Mouse (Mus musculus): ENCODE measurements at regions not wholly inside any gene's neighbourhood (a gene's known extent, or its start where the extent isn't known, plus 50 kb on each side); places are given as distances from the start of the nearest gene placed in this dataset.

DNA sequence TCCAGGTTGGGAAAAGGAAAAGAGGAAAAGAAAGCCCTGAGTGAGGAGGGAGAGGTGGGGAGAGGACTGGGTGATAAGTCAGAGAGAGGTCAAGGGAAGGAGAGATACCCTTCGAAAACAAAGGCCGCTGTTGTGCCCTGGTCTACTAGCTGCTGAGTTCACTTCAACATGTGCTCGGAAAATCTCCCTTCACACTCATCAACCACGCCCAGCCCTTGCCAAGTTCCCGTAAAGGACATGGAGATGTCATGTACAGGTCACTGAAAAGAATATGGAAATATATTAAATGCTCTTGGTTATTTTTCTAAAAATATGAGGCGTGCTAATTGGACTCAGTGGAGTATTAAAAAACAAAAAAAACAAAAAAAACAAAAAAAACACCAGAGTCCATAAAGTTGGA is 359.5 kb upstream of the Actbl2 start:
- no peak for DNase-seq (ENCODE audit: low read depth, low spot score)

DNA sequence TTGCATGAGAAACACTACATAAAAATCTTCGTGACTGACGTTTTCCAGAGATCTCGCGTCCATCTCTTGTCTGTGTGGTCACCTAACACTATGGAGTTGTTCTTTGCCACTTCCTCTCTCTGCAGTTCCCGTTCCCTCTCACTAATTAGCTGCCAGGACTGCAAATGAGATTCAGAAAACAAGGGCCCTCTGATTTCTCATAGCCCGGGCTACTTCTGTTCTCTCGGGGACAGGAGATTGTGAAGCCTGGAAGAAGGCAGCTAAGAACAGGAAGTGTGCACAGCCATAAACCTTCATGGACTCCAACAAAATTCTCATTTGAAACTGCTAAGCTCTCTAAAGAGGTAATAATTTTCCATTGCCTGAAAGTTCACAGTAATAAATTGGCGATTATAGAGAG is 358.9 kb upstream of the Actbl2 start:
- DNase-seq (ENCODE audit: low read depth, low spot score) = no peak

DNA sequence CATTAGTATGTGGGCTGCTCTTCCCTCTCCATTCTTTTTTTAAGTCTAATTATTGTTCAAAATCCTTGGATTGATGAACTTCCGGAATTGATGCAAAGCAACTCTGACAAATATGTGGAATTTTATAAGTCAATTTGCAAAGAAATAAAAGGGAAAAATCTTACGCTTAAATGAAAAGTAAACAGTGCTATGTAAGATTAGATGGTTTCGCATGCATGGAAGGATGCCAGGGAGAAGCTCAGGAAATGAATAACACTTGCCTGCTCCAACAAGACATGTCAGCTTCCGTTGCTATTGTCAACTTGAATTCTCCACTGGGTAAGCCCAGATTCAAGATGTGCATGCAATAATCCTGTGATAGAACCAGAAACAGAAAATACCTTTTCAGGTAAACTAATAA is 357.2 kb upstream of the Actbl2 start:
- peak; percentile 67 for DNase-seq (ENCODE audit: low read depth, low spot score)

DNA sequence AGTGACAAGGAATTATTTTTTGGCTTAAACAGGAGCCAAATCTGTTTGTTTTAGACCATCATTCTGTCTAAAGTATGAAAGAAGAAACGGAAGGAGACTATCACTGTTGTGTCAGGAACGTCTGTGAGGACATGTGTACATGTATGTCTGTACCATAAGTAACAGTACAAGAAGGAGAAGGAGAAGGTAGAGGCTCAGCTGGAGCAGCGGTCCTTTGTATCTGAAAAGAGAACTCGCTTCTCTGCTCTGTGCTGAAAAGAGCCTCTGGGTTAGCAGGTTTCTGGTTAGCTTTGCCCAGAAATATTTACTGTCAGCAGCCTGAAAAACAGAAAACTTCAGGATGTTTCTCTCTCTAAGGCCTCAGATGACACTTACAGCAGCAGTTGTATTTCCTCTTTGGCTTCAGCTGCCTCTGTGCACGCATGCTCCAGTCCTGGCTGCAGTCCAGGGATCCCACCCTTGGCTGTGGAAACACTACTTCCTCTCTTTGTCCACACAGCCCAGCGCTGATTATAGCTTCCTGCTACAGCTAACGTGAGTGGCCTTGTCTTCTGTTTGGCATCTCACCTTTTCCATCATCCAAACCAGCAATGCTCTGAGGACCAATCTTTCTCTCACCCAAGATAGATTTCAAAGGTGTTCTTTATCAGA is 351.7 kb upstream of the Actbl2 start:
- DNase-seq (ENCODE audit: low read depth, low spot score) = no peak

DNA sequence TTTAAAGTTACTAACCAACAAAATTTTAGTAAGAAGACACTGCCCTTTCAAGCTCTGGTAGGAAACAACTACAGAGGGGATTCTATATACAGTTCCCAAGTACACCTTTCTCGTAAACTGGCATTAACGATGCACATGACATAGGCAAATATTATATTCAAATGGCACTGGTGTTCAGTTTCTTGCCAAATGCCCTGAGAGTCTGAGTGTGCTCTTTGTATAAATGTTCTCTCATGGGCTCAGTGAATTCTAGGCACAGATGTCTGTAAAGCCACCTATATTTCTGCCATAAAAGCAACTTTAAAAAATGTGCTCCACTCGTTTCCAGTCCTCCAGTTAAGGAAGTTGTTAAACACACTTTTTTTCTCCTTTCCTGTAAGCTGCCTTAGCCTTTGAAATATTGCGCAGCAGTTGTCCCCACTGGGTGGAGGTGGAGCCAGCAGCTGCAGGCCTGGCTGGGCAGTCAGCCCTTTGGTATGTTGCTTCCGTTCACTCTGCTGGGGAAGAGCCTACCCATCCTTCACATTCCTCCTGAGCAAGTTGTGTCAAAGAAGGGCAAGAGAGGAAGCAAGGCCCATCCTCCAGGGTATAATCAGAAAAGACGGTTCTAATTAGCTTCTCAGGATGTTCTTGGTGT is 347.4 kb upstream of the Actbl2 start:
- peak; percentile 85 for DNase-seq (ENCODE audit: low read depth, low spot score)

DNA sequence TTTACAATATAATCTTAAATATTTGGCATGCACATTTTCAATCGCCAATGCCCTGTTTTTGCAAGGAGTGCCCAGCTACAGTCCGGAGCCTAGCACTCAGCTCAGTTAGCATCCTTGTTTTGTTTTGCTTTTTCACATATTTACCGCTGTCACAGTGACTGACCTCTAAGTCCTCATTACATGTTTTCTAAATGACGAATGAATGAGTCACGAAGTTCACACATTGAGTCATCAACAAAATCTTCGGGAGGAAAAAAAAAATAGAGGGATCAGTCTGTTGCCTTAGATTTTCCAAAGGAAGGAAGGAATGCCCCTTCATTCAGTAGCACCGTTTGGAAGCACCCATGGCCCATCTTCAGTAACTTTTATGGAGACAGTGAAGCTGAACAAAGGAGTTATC is 342.9 kb upstream of the Actbl2 start:
- DNase-seq (ENCODE audit: low read depth, low spot score) = peak; percentile 89

DNA sequence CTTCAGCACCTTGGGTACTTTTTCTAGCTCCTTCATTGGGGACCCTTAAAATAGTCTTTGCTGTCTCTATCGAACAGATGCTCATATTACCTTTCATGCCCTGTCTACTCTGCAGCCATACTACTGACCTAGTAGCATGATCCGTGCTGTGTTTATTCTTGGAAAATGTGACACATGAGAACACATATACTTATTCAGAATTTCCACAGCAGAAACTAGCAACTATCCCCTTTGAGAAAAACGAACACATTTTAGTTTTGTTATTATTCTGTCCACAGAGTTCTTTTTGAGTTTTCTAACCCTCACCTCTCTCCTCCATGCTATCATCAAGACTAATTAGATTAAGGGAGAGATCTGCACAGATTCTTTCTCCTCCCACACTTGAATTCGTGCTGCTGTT is 341.6 kb upstream of the Actbl2 start:
- DNase-seq (ENCODE audit: low read depth, low spot score) = no peak

DNA sequence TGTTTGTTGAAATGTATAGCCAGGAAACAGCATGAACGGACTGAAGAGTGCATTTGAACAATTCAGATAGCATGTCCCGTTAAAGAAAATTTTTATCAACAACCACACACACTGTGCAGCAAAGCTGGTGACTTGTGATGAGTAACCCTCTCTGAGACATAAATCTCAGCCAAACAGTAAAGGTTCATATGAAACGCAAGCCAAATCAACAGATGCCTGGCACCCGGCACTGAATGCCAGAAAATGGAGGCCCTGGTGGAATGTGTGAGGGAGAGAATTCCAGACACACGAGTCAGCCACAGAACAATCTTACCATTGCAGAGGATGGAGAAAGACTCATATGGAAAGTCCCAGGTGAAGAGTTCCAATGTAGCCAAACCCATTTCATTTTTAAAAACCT is 341.1 kb upstream of the Actbl2 start:
- DNase-seq (ENCODE audit: low read depth, low spot score) = peak; percentile 97

DNA sequence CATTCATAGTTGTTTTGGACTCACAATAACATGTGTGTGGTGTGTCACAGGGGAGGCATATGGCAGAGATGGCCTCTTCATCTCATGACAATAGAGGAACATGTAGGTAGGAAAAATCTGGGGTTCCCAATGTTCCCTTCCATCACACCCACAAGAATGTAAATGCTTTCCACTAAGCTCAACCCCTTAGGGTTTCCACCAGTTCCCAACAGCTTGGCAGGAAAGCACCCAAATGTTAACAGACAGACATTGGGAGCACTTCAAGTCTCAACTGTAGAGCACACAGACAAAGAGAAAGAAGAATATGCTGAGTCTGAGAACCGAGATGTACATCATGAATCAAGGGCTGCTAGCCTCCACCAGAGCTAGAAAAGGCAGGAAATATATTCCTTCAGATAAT is 339.7 kb upstream of the Actbl2 start:
- DNase-seq (ENCODE audit: low read depth, low spot score) = no peak

DNA sequence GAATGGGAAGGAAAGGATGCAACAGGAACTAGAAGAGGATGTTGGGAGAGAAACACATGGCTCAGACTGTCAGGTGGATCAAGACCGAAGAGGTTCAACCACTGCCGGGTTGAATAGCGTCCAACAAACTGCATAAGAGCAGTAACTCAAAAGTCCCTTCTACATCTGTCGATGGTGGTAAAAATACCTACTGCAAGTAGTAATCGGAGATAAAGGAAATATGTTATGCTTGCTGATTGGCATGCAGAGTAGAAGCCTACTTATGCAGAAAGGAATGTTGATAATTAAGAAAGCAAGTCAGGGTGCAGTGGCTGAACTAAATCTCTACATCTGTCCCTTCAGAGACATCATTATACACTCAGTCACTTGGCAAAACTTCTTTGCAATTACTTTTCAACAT is 330.9 kb upstream of the Actbl2 start:
- peak; percentile 65 for DNase-seq (ENCODE audit: low read depth, low spot score)

DNA sequence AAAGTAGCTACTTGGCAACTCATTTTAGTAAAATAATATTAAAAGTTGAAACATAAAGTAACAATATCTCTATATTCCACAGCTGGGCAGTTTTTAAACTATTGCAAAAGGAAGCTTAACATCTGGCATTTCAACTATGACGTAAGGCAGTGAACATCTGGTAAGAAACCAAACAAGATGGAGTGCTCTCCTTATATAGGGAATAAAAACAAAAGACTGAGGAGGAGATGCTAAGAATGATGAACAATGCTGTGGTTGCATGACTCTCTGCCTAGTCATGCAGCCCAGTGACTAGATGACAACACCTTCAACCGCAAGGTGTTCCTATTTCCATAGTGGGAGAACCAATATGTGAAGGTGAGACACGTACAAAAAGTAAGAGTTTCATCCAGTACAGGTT is 329.9 kb upstream of the Actbl2 start:
- peak; percentile 78 for DNase-seq (ENCODE audit: low read depth, low spot score)

DNA sequence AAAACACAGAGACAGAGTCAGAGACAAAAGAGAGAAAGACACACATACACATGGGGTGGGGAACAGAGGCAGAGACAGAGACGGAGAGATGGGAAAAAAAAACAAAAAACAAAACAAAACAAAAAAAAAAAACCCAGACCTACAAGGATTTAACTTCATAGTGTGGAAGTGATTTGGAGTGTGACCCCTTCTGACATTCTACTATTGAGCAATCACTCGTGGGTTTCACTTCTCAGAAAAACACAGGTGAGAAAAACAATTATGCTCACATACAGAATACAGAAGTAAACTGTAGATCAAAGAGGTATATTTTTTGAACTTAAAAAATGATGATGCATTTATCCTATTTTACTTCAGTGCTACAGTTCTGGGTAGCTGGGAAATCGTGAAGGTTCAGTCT is 326.7 kb upstream of the Actbl2 start:
- DNase-seq (ENCODE audit: low read depth, low spot score) = no peak

DNA sequence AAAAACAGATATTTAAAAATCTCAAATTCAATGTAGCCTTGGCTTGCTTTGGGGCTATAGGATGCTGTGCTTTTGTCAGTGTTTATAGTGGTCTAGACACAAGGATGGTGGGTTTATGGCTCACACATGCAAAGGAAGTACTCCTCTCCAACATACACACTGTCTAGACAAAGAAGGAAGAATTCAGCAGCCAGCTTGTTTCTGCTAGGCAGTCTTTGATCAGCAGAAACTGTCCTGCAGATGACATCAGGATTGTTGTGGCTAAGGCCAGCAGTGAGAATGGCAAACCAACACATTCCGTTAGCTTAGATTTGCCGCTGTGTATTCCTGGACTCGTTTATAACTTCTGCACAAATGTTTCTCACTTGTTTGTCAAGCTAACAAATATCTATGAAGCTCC is 325.9 kb upstream of the Actbl2 start:
- peak; percentile 42 for DNase-seq (ENCODE audit: low read depth, low spot score)

DNA sequence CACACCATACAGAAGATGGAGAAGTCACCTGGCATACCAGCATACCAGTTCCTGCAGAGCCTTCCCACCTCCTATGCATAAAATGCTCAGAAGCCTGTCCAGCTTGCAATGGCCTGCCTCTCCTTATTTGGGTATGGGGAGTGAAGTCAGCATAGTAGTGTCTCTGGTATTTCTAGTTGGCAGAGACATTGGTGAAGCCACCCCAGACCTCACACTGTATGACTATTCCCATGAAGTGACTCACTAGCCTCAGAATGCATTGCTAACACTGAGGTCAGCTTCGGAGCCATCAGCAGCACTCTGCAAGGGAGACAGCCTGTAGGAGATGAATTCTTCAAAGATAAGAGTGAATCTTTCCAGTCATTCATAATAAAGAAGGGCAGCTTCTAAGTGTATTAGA is 325.2 kb upstream of the Actbl2 start:
- peak; percentile 98 for DNase-seq (ENCODE audit: low read depth, low spot score)

DNA sequence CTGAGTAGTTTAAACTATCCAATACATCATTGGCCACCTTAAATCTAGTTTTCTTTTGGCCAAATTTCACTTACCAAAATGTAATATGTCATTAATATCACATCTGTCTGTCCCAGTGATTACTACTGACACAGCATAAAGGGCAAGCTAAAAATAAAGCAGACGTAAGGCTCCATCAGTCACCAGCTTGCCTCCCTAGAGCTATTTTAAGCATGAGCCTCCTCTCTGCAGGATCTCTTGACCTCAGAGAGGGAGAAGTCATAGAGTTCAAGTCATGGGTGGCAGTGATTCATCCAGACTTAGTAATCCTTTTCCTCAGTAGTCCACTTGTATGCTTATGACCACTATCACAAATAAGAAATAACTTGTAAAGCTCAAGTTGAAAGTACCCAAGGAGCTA is 313.2 kb upstream of the Actbl2 start:
- DNase-seq (ENCODE audit: low read depth, low spot score) = peak; percentile 75

DNA sequence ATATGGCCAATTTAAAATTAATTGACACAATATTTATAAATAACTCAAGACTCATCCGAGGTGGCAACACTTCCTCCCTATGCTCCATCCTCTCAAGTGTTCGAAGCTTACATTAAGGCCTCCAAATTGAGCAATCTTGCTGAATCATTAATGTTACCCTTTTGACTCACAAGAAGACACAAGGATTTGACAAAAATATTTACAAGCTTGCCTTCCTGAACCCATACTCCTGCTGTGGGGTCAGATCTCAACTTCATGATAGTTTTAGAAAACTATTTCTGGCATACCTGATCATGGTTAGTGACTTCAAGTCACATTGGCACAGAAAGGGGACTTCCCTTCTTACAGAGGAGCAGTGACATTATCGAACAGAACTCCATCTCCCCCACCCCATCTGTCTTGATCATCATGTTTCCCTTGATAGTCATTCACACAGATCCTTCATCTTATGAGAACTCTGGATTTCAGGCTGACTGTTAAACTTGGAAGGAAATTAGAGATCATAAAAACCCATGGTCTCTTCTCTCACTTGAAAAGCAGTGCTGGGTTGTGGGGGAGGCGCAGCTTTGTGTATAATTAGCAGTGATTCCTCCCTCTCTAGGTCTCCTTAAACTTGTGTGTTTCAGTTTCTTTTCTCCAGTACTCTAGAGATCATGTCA is 311.7 kb upstream of the Actbl2 start:
- DNase-seq (ENCODE audit: low read depth, low spot score) = peak; percentile 53

DNA sequence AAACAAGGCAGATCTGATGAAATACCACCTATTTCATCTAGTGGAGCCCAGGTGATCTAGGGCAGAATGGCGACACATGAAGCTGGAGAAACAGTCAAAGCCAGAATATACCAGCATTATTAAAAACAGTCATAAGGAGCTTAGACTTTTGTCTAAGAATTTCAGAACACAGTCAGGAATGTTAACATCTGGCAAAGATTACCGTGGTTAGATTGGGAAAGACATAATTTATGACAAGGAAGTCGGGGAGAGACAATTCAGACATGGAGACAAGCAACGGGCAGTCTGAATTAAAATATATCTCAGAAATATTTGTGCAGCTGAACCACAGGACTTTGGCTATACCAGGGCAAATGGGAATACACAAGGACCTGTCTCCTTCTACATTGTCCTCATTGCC is 310.8 kb upstream of the Actbl2 start:
- DNase-seq (ENCODE audit: low read depth, low spot score) = peak; percentile 95

DNA sequence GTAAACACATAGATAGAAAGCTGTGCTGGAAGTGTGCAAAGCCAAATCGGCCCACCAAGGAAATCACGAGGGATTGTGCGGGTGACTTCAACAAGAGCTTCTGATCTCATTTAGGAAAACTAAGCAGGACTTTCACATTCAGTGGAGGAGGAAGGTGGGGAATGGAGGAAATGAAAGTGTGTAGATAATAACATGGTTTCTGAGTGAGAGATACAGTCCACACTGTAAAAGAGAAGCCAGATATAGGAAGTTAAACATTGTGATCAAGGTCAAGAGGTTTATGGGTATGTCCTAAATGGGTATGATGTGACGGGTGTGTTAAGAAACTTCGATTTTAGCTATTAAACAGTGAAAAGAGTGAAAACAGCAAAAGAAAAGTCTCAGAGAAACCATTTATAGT is 310.1 kb upstream of the Actbl2 start:
- no peak for DNase-seq (ENCODE audit: low read depth, low spot score)

DNA sequence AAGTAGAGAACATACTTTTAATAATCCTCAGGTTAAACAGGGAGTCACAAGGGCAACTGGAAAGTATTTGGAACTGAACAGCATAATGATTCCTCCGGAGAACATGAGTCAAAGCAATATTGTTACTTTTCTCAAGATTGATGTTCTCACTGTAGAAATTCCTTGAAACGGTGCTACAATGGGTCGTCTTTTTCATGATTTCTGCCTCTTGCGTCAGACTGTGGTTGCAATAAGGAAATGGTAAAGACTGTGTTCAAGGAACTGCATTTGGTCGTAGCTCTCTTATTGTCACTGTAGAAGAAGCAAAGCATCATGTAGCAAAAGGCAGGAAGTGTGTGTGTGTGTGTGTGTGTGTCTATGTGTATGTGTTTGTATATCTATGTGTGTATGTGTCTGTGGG is 294.6 kb upstream of the Actbl2 start:
- peak; percentile 93 for DNase-seq (ENCODE audit: low read depth, low spot score)

DNA sequence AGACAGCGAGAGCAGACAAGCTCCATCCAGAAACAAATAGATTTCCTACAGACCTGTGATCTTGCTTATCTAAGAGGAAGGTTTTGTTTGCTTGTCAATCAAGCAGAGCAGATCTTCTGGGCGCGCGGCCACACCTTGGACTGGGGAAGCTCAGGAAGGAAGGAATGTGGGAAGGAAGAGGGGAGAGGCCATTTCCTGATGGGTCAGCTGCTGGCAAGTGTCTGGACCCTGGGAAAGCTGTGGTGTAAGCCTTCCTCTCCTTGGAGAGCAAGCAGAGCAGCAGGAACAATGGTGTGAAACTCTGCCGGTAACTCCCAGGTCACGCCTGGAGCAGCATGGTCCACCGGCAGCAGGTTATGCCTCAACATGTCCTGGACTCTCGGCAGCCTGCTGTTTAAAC is 287.7 kb upstream of the Actbl2 start:
- DNase-seq (ENCODE audit: low read depth, low spot score) = peak; percentile 65

DNA sequence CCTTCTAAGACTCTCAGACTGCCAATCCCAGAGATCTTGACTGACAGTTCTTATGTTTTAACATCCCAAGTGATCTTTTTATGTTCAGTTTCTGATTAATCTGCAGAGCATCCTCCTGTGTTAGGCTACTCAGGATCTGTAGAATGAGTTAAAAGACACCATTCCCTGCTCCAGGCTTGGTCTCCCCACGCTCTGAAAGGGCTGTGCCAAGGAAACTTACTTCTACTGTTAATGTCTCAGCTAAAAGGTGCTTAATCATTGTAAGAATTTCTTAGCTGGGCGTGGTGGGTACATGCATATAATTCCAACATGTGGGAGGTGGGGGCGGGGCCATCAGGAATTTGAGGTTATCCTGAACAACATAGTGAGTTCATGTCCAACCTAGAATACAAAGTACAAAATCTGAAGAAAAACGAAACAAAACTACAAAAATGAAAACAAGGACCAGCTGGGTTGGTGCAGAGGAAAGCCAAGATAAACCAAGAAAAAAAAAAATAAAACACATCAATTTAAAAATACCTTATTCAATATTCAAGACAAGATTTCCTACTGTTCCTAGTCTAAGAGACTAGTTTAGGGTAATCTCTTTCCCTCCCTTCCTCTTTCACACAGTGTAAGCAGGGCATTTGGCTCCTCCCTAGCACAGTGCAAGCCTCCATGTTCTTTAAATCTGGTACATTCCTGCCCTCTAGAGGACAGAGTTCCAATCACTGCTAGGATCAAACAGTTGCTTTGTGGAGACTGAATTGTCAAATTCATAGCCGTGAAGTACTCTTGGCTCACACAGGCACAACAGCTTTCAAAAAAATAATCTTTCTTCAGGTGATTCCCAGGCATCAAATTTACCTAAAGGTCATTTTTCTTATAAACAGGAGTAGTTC is 286.9 kb upstream of the Actbl2 start:
- peak; percentile 97 for DNase-seq (ENCODE audit: low read depth, low spot score)

DNA sequence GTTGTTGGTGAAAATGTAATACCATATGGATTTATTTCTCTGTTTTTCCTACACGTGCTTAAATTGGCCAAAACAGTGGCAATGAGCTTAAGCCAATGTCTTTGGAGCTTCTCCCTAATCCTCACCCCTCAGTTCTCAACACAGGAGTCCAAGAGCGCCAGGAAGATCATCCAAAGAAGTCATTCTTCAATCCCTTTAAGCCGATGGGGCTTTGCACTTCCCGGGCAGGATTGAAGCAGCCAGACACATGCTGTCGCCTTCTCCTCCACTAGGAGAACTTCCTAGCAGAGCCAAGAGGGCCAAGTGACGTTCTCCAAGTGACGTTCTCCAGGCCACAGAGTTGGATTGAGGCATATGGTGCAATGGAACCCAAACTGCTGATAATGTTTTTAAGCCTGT is 286.3 kb upstream of the Actbl2 start:
- peak; percentile 37 for DNase-seq (ENCODE audit: low read depth, low spot score)

Measured in 3T3-L1 (cell line).